Mouse (Mus musculus): ENCODE data around the gene Cracr2a. TPM values are rescaled to one million over a fixed set of nuclear protein-coding genes. Genes with fewer than 3 reads are reported as not detected.

Cracr2a gene
- polyA plus RNA-seq, 1 experiment = 0.96 TPM

GRCm38 (mm10) chr6:127625135-127625534 is 64.0 kb downstream of the Cracr2a start:
- no peak for DNase-seq (ENCODE audit: low spot score)

GRCm38 (mm10) chr6:127627453-127627852 is 66.3 kb downstream of the Cracr2a start:
- no peak for DNase-seq (ENCODE audit: low spot score)

GRCm38 (mm10) chr6:127629249-127629648 is 68.1 kb downstream of the Cracr2a start:
- no peak for DNase-seq (ENCODE audit: low spot score)

GRCm38 (mm10) chr6:127634858-127635257 is 73.7 kb downstream of the Cracr2a start:
- no peak for DNase-seq (ENCODE audit: low spot score)

GRCm38 (mm10) chr6:127635462-127636189 is 74.5 kb downstream of the Cracr2a start:
- no peak for DNase-seq (ENCODE audit: low spot score)

- no peak for DNase-seq (ENCODE audit: low spot score)
Observed at GRCm38 (mm10) chr6:127641077-127641801, 80.1 kb downstream of the Cracr2a start.

GRCm38 (mm10) chr6:127655988-127656387 is 94.8 kb downstream of the Cracr2a start:
- no peak for DNase-seq (ENCODE audit: low spot score)

GRCm38 (mm10) chr6:127657152-127657551 is 96.0 kb downstream of the Cracr2a start:
- DNase-seq (ENCODE audit: low spot score) = no peak

- no peak for DNase-seq (ENCODE audit: low spot score)
Observed at GRCm38 (mm10) chr6:127659472-127659871, 98.3 kb downstream of the Cracr2a start.

- DNase-seq (ENCODE audit: low spot score) = no peak
Observed at GRCm38 (mm10) chr6:127659966-127660365, 98.8 kb downstream of the Cracr2a start.

GRCm38 (mm10) chr6:127661717-127662292 is 100.7 kb downstream of the Cracr2a start:
- DNase-seq (ENCODE audit: low spot score) = no peak

GRCm38 (mm10) chr6:127663263-127663662 is 102.1 kb downstream of the Cracr2a start:
- DNase-seq (ENCODE audit: low spot score) = no peak

- DNase-seq (ENCODE audit: low spot score) = no peak
Observed at GRCm38 (mm10) chr6:127669313-127669712, 108.2 kb downstream of the Cracr2a start.

GRCm38 (mm10) chr6:127670031-127670430 is 108.9 kb downstream of the Cracr2a start:
- no peak for DNase-seq (ENCODE audit: low spot score)

- no peak for DNase-seq (ENCODE audit: low spot score)
Observed at GRCm38 (mm10) chr6:127672071-127672470, 110.9 kb downstream of the Cracr2a start.

- DNase-seq (ENCODE audit: low spot score) = no peak
Observed at GRCm38 (mm10) chr6:127676866-127677265, 115.7 kb downstream of the Cracr2a start.

- no peak for DNase-seq (ENCODE audit: low spot score)
Observed at GRCm38 (mm10) chr6:127678320-127678719, 117.2 kb downstream of the Cracr2a start.

- DNase-seq (ENCODE audit: low spot score) = no peak
Observed at GRCm38 (mm10) chr6:127678998-127679397, 117.9 kb downstream of the Cracr2a start.

GRCm38 (mm10) chr6:127680784-127681183 is 119.6 kb downstream of the Cracr2a start:
- no peak for DNase-seq (ENCODE audit: low spot score)

- no peak for DNase-seq (ENCODE audit: low spot score)
Observed at GRCm38 (mm10) chr6:127683561-127683960, 122.4 kb downstream of the Cracr2a start.

GRCm38 (mm10) chr6:127684981-127685380 is 123.8 kb downstream of the Cracr2a start:
- no peak for DNase-seq (ENCODE audit: low spot score)

- no peak for DNase-seq (ENCODE audit: low spot score)
Observed at GRCm38 (mm10) chr6:127687181-127687860, 126.2 kb downstream of the Cracr2a start.

Data from urinary bladder, adult 2 months (tissue).